In genomic region chr2:130178706-130179506, GRCm38 (mm10) we compare ENCODE assay signal across 8 mouse cellular contexts. TPM values are rescaled to one million over a fixed set of nuclear protein-coding genes. Genes with fewer than 3 reads are reported as not detected.
DNase-seq lines count a peak whose midpoint lies in the region; ATAC-seq lines count a peak whose summit lies in the region.

TSS of gene Snrpb (minus strand) at chr2:130179403.

- DNase-seq in CD4-positive, CD25-positive, alpha-beta regulatory T cell, adult 2 months (ENCODE audit: low read depth, low spot score): peak; percentile 89
- DNase-seq in fibroblast of lung, adult 2 months (ENCODE audit: low read depth): peak; percentile 68
- peak; percentile 94 for DNase-seq in kidney, postnatal 14 days
- DNase-seq in liver, embryonic 13.5 days: peak; percentile 82
- peak; percentile 90 for DNase-seq in neural tube, embryonic 10.5 days (ENCODE audit: extremely low spot score, low spot score)

- under 1% methylated on average over 79 of the region's 81 CpGs for WGBS in heart, embryonic 14.5 days
- under 1% methylated on average over 81 of the region's 81 CpGs for WGBS in liver, embryonic 13.5 days (ENCODE audit: insufficient replicate concordance)
- under 1% methylated on average over 81 of the region's 81 CpGs for WGBS in stomach, embryonic 16.5 days

- H3K9ac ChIP-seq in heart, embryonic 14.5 days (ENCODE audit: low read length): peak within 1 kb of the TSS; percentile 100
- H3K9ac ChIP-seq in liver, embryonic 13.5 days: peak within 1 kb of the TSS; percentile 99
- H3K9ac ChIP-seq in stomach, embryonic 16.5 days (ENCODE audit: low read length): peak within 1 kb of the TSS; percentile 99

- peak; percentile 87; the same call in 1 of the 2 replicates for ATAC-seq in heart, embryonic 14.5 days (ENCODE audit: insufficient number of reproducible peaks, insufficient read depth, low FRiP score, low read depth)
- ATAC-seq in liver, embryonic 13.5 days (ENCODE audit: low read depth): peak; percentile 88
- ATAC-seq in stomach, embryonic 16.5 days (ENCODE audit: insufficient read depth, low FRiP score): peak; percentile 90

- H3K4me2 ChIP-seq in heart, embryonic 14.5 days (ENCODE audit: low read length): peak within 1 kb of the TSS; percentile 87
- H3K4me2 ChIP-seq in liver, embryonic 13.5 days: peak within 1 kb of the TSS; percentile 91
- H3K4me2 ChIP-seq in stomach, embryonic 16.5 days (ENCODE audit: low read depth, low read length): peak within 1 kb of the TSS; percentile 87

- H3K4me1 ChIP-seq in brown adipose tissue, adult 24 weeks (ENCODE audit: control insufficient read depth, insufficient read depth, insufficient read length, low read length): peaks cover 4% of the 10 kb centered on the region; the same call in 1 of the 2 replicates
- H3K4me1 ChIP-seq in heart, embryonic 14.5 days (ENCODE audit: control insufficient read depth in 2 of 2, insufficient read depth in 2 of 2, low read length in 2 of 2): peaks cover 3 to 20% of the 10 kb centered on the region in 2 experiments
- H3K4me1 ChIP-seq in liver, embryonic 13.5 days (replicated peaks): peaks cover 32% of the 10 kb centered on the region
- H3K4me1 ChIP-seq in stomach, embryonic 16.5 days (ENCODE audit: control insufficient read depth, insufficient read depth, low read length): peaks cover 18% of the 10 kb centered on the region

- H3K9me3 ChIP-seq in heart, embryonic 14.5 days (ENCODE audit: control insufficient read depth, low read length): 0 out of 2 replicates have a peak, but pooled peaks cover 3% of the 10 kb centered on the region
- no peaks in the 10 kb centered on the region for H3K9me3 ChIP-seq in liver, embryonic 13.5 days (replicated peaks)
- no peaks in the 10 kb centered on the region for H3K9me3 ChIP-seq in stomach, embryonic 16.5 days (replicated peaks; ENCODE audit: control insufficient read depth, low read length)

- peak within 1 kb of the TSS; percentile 95 for H3K4me3 ChIP-seq in brown adipose tissue, adult 24 weeks (ENCODE audit: insufficient read depth, low read depth, low read length)
- peak within 1 kb of the TSS; percentile 87 to 98 for H3K4me3 ChIP-seq in heart, embryonic 14.5 days (ENCODE audit: control insufficient read depth in 1 of 2, insufficient read depth in 1 of 2, low read depth in 1 of 2, low read length in 2 of 2)
- H3K4me3 ChIP-seq in liver, embryonic 13.5 days (replicated peaks): peak within 1 kb of the TSS; percentile 99
- H3K4me3 ChIP-seq in stomach, embryonic 16.5 days (replicated peaks; ENCODE audit: low read length): peak within 1 kb of the TSS; percentile 88

- peak within 1 kb of the TSS; percentile 85 for H3K27ac ChIP-seq in brown adipose tissue, adult 24 weeks (replicated peaks; ENCODE audit: low read depth, low read length)
- peak within 1 kb of the TSS; percentile 87 to 96 for H3K27ac ChIP-seq in heart, embryonic 14.5 days (replicated peaks in 1 of 2; ENCODE audit: control insufficient read depth in 1 of 2, insufficient read depth in 1 of 2, low read depth in 2 of 2, low read length in 2 of 2)
- peak within 1 kb of the TSS; percentile 88 for H3K27ac ChIP-seq in liver, embryonic 13.5 days
- peak within 1 kb of the TSS; percentile 86 for H3K27ac ChIP-seq in stomach, embryonic 16.5 days (ENCODE audit: low read length)

- H3K27me3 ChIP-seq in heart, embryonic 14.5 days (ENCODE audit: control insufficient read depth, insufficient read depth, low read length): no peaks in the 10 kb centered on the region
- H3K27me3 ChIP-seq in liver, embryonic 13.5 days: no peaks in the 10 kb centered on the region
- H3K27me3 ChIP-seq in stomach, embryonic 16.5 days (ENCODE audit: control insufficient read depth, insufficient read depth, low read length): no peaks in the 10 kb centered on the region

- H3K36me3 ChIP-seq in heart, embryonic 14.5 days (ENCODE audit: control insufficient read depth, insufficient read depth, low read length): peaks cover 32% of the 10 kb centered on the region
- H3K36me3 ChIP-seq in liver, embryonic 13.5 days: peaks cover 35% of the 10 kb centered on the region
- peaks cover 20% of the 10 kb centered on the region for H3K36me3 ChIP-seq in stomach, embryonic 16.5 days (ENCODE audit: control insufficient read depth, insufficient read depth, low read length)

RNA-seq across cellular contexts. Expression of gene Snrpb, which starts in this region (rescaled TPM):
- polyA plus RNA-seq in brown adipose tissue, adult 24 weeks (2012; ENCODE audit: insufficient read depth, insufficient read length, missing spikeins): 86.8 and 89.5 TPM in 2 replicates
- 414 and 435 TPM in 2 replicates for polyA plus RNA-seq in heart, embryonic 14.5 days (2014; fragmentation: Nextera tagmentation; extraction: Ambion mirVana)
- polyA plus RNA-seq in liver, embryonic 13.5 days (2015; fragmentation: Nextera tagmentation; extraction: Ambion mirVana): 386 and 388 TPM in 2 replicates
- 475 and 486 TPM in 2 replicates for polyA plus RNA-seq in stomach, embryonic 16.5 days (2015; fragmentation: Nextera tagmentation; extraction: Ambion mirVana)

Comparison
In these comparisons a context has a peak if more than half of its experiments do, and no peak if none do; other contexts are left out.
1. Peak in every context shown above with its lines: DNase-seq, ATAC-seq, H3K4me3 ChIP-seq and H3K27ac ChIP-seq.